Mouse (Mus musculus): ENCODE data around the gene Ifit3b.
"Not testable (repeated sequence)": the region's sequence is repeated elsewhere in the genome, so short reads cannot be mapped to it uniquely, and the experiment has no call there.

Ifit3b gene

DNA sequence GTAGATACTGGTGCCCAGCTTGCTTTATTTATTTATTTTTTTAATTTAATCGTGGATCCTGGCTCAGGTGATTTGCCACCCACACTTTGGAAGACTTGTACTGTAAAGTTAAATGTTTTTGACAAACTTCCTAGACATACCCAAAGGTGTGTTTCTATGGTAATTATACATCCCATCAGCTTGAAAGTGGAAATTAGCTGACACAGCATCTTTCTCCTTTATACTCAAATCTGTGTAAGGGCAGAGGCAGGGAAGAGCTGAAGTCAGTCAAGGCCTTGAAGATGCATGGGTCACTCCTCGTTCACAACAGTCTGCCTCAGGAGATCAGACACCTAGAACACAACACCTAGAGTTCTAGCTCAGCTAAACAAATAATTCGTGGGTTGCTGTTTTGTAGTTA is 2.3 kb downstream of the Ifit3b start:
- not testable (repeated sequence) for DNase-seq (ENCODE audit: extremely low spot score)

DNA sequence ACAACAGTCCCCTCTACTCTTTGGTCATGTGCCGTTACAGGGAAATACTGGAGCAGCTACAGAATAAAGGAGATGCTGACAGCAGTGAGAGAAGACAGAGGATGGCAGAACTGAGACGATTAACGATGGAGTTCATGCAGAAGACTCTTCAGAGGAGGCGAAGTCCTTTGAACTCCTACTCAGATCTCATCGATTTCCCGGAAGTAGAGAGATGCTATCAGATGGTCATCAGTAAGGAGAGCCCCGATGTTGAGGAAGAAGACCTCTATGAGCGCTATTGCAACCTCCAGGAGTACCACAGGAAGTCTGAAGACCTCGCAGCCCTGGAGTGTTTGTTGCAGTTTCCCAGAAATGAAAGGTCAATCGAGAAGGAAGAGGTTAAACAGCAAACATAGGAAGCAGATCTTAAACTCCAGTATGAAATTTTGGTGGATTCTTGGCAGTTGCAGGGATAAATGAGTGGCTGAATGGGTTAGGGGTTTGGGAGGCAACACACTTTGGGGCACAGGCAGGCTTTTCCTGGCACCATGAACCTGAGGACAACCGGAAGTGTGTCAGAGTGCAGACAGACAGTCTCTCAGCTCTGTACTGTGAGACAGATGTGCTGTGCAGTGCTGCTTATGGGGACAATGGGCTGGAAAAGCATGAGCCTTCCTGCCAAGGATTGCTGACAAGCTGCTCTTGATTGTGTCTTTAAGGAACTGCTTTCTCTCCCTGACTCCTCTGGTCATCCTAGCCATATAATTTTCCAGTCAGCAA is 4.7 kb downstream of the Ifit3b start:
- DNase-seq (ENCODE audit: extremely low spot score): not testable (repeated sequence)

DNA sequence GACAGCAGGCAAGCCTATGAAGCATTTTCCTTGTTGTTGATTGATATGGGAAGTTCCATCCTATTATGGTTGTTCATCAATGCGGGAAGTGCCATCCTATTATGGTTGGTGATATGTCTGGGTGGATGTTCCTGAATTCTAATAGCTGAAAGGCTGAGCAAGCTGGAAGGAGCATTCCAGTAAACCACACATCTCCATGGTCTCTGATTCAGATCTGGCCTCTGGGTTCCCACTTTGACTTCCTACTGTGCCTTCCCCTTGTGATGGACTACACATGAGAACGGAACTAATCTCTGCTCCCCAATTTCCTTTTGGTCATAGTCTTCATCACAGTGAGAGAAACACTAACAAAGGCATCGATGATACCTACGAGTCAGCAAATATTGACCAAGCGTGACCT is 13.1 kb downstream of the Ifit3b start:
- no peak for DNase-seq (ENCODE audit: extremely low spot score)

GRCm38 (mm10) chr19:34623781-34624180 is 16.0 kb downstream of the Ifit3b start:
- DNase-seq (ENCODE audit: extremely low spot score): no peak

- no peak for DNase-seq (ENCODE audit: extremely low spot score)
These were observed 16.9 kb downstream of the Ifit3b start for GRCm38 (mm10) chr19:34624663-34625062.

DNA sequence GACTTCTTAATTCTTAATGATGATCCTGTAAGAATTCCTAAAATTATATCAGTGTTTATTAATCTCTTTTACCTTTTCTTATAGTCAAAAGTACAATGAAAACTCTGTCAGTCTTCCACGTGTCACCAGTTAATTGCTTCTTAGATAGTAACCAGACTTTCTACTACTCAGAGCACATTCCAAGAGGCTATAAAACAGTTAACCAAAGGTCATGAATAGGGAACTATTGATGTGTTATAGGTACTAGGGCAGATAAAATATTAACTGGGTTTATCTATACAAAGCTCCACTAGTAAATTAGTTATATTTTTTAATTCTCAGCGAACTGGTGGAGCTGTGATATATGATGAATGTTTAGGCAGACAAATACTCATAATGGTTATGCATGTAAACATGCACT is 19.7 kb downstream of the Ifit3b start:
- DNase-seq (ENCODE audit: extremely low spot score): no peak

GRCm38 (mm10) chr19:34631487-34631886 is 23.7 kb downstream of the Ifit3b start:
- DNase-seq (ENCODE audit: extremely low spot score): no peak

GRCm38 (mm10) chr19:34633484-34633883 is 25.7 kb downstream of the Ifit3b start:
- DNase-seq (ENCODE audit: extremely low spot score): no peak

- DNase-seq (ENCODE audit: extremely low spot score): peak; percentile 57
These were observed 29.3 kb downstream of the Ifit3b start for GRCm38 (mm10) chr19:34636933-34637557.

- DNase-seq (ENCODE audit: extremely low spot score): no peak
These were observed 32.9 kb downstream of the Ifit3b start, which contains the start of the genes Ifit1bl2 and Ifit1 for GRCm38 (mm10) chr19:34640623-34641022. Ifit1bl2 (minus strand) TSS chr19:34640743. Ifit1 (plus strand) TSS chr19:34640871.

DNA sequence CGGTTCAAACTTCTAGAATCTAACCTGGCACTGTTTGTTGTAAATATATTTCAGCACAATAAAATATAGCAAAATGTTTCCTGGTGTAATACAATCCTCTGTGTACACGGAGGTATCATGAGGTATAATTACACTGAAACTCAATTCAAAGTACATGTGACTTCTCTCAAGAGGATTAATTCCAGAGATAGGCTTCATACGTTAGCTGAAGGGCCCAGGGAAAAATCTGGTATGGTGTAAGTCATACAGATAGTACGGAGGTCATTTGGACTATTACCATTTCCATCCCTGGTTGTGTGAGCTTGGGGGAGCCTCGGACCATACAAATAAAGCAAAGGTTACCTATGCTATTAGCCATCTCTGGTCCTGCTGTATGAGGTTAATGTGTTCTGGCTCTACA is 34.8 kb downstream of the Ifit3b start:
- DNase-seq (ENCODE audit: extremely low spot score): no peak

GRCm38 (mm10) chr19:34647630-34648029 is 39.9 kb downstream of the Ifit3b start:
- not testable (repeated sequence) for DNase-seq (ENCODE audit: extremely low spot score)

DNA sequence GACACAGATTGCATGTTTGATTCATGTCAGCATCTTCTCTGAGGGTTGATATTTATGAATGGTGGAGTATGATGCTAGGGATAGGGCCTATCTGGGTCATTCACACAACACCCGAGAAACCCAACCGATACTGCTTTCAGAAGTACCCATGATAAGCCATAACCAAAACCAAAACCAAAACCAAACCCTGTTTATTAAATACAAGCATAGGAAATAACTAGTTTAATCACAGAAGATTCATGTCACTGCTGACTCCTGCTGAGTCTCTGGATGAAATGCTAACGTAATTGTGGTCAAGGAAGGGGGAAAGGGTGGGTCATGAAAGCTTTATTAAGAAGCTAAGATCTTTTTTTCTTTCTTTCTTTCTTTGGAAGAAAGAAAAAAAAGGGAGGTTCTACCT is 42.5 kb downstream of the Ifit3b start:
- DNase-seq (ENCODE audit: extremely low spot score): no peak

GRCm38 (mm10) chr19:34650997-34651396 is 43.2 kb downstream of the Ifit3b start:
- DNase-seq (ENCODE audit: extremely low spot score): no peak

DNA sequence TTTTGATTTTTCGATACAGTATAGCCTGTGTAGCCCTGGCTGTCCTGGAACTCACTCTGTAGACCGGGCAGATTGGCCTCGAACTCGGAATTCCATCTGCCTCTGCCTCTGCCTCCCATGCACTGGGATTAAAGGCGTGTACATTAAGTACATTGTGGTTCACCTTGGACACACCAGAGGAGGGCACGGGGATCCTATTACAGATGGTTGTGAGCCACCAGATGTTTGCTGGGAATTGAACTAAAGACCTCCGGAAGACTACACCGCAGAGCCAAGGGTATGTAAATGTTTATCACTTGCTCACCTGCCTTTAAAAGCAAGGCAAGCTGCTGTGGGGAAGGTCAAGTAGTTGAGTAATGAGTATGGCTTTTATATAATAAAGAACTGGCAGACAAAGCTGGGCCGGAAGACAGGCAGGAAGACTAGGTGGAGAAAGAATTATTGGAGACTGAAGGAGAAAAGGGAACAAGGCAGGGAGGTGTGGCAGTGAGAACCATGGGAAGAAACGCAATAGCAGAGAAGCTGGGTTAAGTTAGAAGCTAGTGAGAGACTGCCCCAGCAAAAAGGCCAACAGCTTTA is 47.5 kb downstream of the Ifit3b start:
- DNase-seq (ENCODE audit: extremely low spot score): no peak

GRCm38 (mm10) chr19:34656511-34657298 is 48.9 kb downstream of the Ifit3b start:
- no peak for DNase-seq (ENCODE audit: extremely low spot score)

GRCm38 (mm10) chr19:34662067-34662507 is 54.3 kb downstream of the Ifit3b start:
- peak; percentile 69 for DNase-seq (ENCODE audit: extremely low spot score)

DNA sequence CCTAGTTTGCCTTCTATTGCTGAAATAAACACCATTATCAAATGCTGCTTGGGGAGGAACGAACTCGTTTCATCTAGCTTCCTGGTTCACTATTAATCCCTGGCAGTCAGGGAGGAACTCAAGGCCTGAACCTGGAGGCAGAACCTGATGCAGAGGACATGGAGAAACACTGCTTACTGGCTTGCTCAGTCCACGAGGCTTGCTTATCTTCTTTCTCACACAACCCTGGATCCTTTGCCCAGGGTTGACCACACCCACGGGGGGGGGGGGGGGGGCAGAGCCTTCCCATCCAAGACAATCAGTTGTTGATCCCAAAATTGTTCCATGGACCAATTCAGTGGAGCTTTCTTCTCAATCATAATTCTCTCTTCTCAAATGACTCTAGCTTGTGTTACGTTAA is 55.0 kb downstream of the Ifit3b start:
- DNase-seq (ENCODE audit: extremely low spot score): no peak

All from embryo, embryonic 9.5 days (tissue).